In the genomic region with DNA sequence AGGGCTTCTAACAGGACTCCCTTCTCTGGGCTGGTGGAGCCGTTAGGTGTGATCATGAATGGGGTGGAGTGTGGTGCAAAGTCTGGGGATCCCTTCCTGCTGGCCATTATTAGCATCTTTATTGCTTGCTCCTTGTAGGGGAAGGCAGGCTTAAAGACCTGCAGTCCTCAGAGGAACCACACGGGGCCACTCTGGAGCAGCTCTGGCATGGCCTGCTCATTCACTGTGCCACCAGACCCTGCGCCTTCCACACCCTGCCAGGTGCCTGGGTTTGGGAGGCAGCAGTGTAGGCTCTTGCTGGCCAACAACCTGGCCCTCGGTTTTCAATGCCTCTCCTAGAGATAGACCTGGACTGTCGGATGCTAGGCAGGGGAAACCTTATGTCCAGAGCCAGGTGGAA, we compare ENCODE assay signal across 8 mouse cellular contexts. TPM values are rescaled to one million over a fixed set of nuclear protein-coding genes. Genes with fewer than 3 reads are reported as not detected.
DNase-seq lines count a peak whose midpoint lies in the region; ATAC-seq and TF ChIP-seq lines count a peak whose summit lies in the region.

No protein-coding gene starts in this region.

- 5% methylated on average over 5 of the region's 5 CpGs for WGBS in embryonic facial prominence, embryonic 15.5 days
- whole genome bisulfite sequencing in heart, embryonic 10.5 days, result 5% methylated on average over 5 of the region's 5 CpGs
- 5% methylated on average over 5 of the region's 5 CpGs for WGBS in kidney, embryonic 14.5 days
- 3% methylated on average over 5 of the region's 5 CpGs for WGBS in limb, embryonic 13.5 days
- WGBS in neural tube, embryonic 11.5 days, result 7% methylated on average over 5 of the region's 5 CpGs

- H3K9me3 ChIP-seq in embryonic facial prominence, embryonic 15.5 days (replicated peaks), result no peaks in the 10 kb centered on the region
- H3K9me3 ChIP-seq in heart, embryonic 10.5 days, result no peaks in the 10 kb centered on the region
- H3K9me3 ChIP-seq in kidney, embryonic 14.5 days (ENCODE audit: control insufficient read depth, low read length), result no peaks in the 10 kb centered on the region
- no peaks in the 10 kb centered on the region for H3K9me3 ChIP-seq in limb, embryonic 13.5 days
- H3K9me3 ChIP-seq in neural tube, embryonic 11.5 days (ENCODE audit: control insufficient read depth, low read length), result no peaks in the 10 kb centered on the region

- TF ChIP-seq CTCF in C2C12 (IDR thresholded peaks at IDR 0.05; ENCODE audit: control insufficient read depth, insufficient read depth, insufficient read length), result peak; percentile 78
- TF ChIP-seq CTCF in bone marrow macrophage, adult 2 months (IDR thresholded peaks at IDR 0.05; ENCODE audit: low read depth, low read length), result peak; percentile 37

- H3K27ac ChIP-seq in bone marrow macrophage, adult 2 months (ENCODE audit: insufficient read depth, low read depth, low read length), result no peak overlapping the region
- no peak overlapping the region for H3K27ac ChIP-seq in embryonic facial prominence, embryonic 15.5 days (replicated peaks)
- H3K27ac ChIP-seq in heart, embryonic 10.5 days, result no peak overlapping the region
- no peak overlapping the region for H3K27ac ChIP-seq in kidney, embryonic 14.5 days (ENCODE audit: low read depth, low read length)
- H3K27ac ChIP-seq in limb, embryonic 13.5 days, result no peak overlapping the region
- no peak overlapping the region for H3K27ac ChIP-seq in neural tube, embryonic 11.5 days (ENCODE audit: low read depth, low read length)

- DNase-seq in heart, embryonic 10.5 days (ENCODE audit: low spot score), result peak; percentile 84
- peak; percentile 89 for DNase-seq in neural tube, embryonic 11.5 days (ENCODE audit: low spot score)
- peak; percentile 5 to 37 for DNase-seq in thymus, postnatal 10 days (ENCODE audit: low spot score in 2 of 2)

- H3K79me3 ChIP-seq in C2C12 (ENCODE audit: low read depth), result no peaks in the 10 kb centered on the region

- peak; percentile 73 for ATAC-seq in embryonic facial prominence, embryonic 15.5 days (ENCODE audit: insufficient number of reproducible peaks, low FRiP score, low TSS enrichment, low read depth)
- ATAC-seq in kidney, embryonic 14.5 days (ENCODE audit: low FRiP score, low TSS enrichment), result peak; percentile 78
- peak; percentile 71 for ATAC-seq in limb, embryonic 13.5 days (ENCODE audit: low FRiP score, low read depth)
- ATAC-seq in neural tube, embryonic 11.5 days (ENCODE audit: insufficient read depth, low FRiP score, low TSS enrichment), result peak; percentile 84

- H3K27me3 ChIP-seq in C2C12 (ENCODE audit: control insufficient read depth, insufficient read depth, insufficient read length), result no peaks in the 10 kb centered on the region
- no peaks in the 10 kb centered on the region for H3K27me3 ChIP-seq in embryonic facial prominence, embryonic 15.5 days
- peaks cover 27% of the 10 kb centered on the region for H3K27me3 ChIP-seq in heart, embryonic 10.5 days (ENCODE audit: insufficient read depth, poor library complexity, severe bottlenecking)
- no peaks in the 10 kb centered on the region for H3K27me3 ChIP-seq in kidney, embryonic 14.5 days (ENCODE audit: control insufficient read depth, insufficient read depth, low read length)
- no peaks in the 10 kb centered on the region for H3K27me3 ChIP-seq in limb, embryonic 13.5 days
- H3K27me3 ChIP-seq in neural tube, embryonic 11.5 days (ENCODE audit: control insufficient read depth, insufficient read depth, low read length), result no peaks in the 10 kb centered on the region

- no peak overlapping the region for H3K9ac ChIP-seq in embryonic facial prominence, embryonic 15.5 days
- H3K9ac ChIP-seq in kidney, embryonic 14.5 days (ENCODE audit: low read depth, low read length), result no peak overlapping the region
- no peak overlapping the region for H3K9ac ChIP-seq in limb, embryonic 13.5 days
- H3K9ac ChIP-seq in neural tube, embryonic 11.5 days (ENCODE audit: low read length), result peak overlapping the region; percentile 10; the same call in 1 of the 2 replicates

- H3K4me1 ChIP-seq in bone marrow macrophage, adult 2 months (ENCODE audit: control insufficient read depth, insufficient read depth, low read length), result no peaks in the 10 kb centered on the region
- H3K4me1 ChIP-seq in embryonic facial prominence, embryonic 15.5 days, result peaks cover 24% of the 10 kb centered on the region
- peaks cover 43% of the 10 kb centered on the region for H3K4me1 ChIP-seq in heart, embryonic 10.5 days
- H3K4me1 ChIP-seq in kidney, embryonic 14.5 days (ENCODE audit: control insufficient read depth, insufficient read depth, low read length), result peaks cover 4% of the 10 kb centered on the region; the same call in 1 of the 2 replicates
- H3K4me1 ChIP-seq in limb, embryonic 13.5 days, result peaks cover 22% of the 10 kb centered on the region
- no peaks in the 10 kb centered on the region for H3K4me1 ChIP-seq in neural tube, embryonic 11.5 days (ENCODE audit: control insufficient read depth, insufficient read depth, low read length)

- no peak overlapping the region for H3ac ChIP-seq in C2C12 (ENCODE audit: control insufficient read depth, insufficient read length, low read depth)

- H3K36me3 ChIP-seq in C2C12 (ENCODE audit: control insufficient read depth, insufficient read depth), result no peaks in the 10 kb centered on the region
- no peaks in the 10 kb centered on the region for H3K36me3 ChIP-seq in embryonic facial prominence, embryonic 15.5 days
- no peaks in the 10 kb centered on the region for H3K36me3 ChIP-seq in heart, embryonic 10.5 days
- no peaks in the 10 kb centered on the region for H3K36me3 ChIP-seq in kidney, embryonic 14.5 days (ENCODE audit: control insufficient read depth, insufficient read depth, low read length)
- no peaks in the 10 kb centered on the region for H3K36me3 ChIP-seq in limb, embryonic 13.5 days
- H3K36me3 ChIP-seq in neural tube, embryonic 11.5 days (ENCODE audit: control insufficient read depth, insufficient read depth, low read length), result no peaks in the 10 kb centered on the region

- H3K4me2 ChIP-seq in embryonic facial prominence, embryonic 15.5 days (replicated peaks), result no peak overlapping the region
- no peak overlapping the region for H3K4me2 ChIP-seq in kidney, embryonic 14.5 days (replicated peaks; ENCODE audit: low read depth, low read length)
- no peak overlapping the region for H3K4me2 ChIP-seq in limb, embryonic 13.5 days (replicated peaks)
- H3K4me2 ChIP-seq in neural tube, embryonic 11.5 days (ENCODE audit: low read depth), result no peak overlapping the region

- TF ChIP-seq POLR2A in bone marrow macrophage, adult 2 months (IDR thresholded peaks at IDR 0.05; ENCODE audit: borderline replicate concordance, low read depth, low read length), result no peak

- H3K4me3 ChIP-seq in C2C12 (ENCODE audit: insufficient read depth, poor library complexity, severe bottlenecking), result no peak overlapping the region
- H3K4me3 ChIP-seq in bone marrow macrophage, adult 2 months (ENCODE audit: insufficient read depth, low read length), result no peak overlapping the region
- H3K4me3 ChIP-seq in embryonic facial prominence, embryonic 15.5 days (replicated peaks), result no peak overlapping the region
- no peak overlapping the region for H3K4me3 ChIP-seq in heart, embryonic 10.5 days
- no peak overlapping the region for H3K4me3 ChIP-seq in kidney, embryonic 14.5 days (ENCODE audit: low read length)
- no peak overlapping the region for H3K4me3 ChIP-seq in limb, embryonic 13.5 days
- no peak overlapping the region for H3K4me3 ChIP-seq in neural tube, embryonic 11.5 days (ENCODE audit: low read depth, low read length)

- H3K79me2 ChIP-seq in C2C12 (ENCODE audit: control insufficient read depth, insufficient read depth), result no peaks in the 10 kb centered on the region

TF ChIP-seq in C2C12, 6 proteins besides CTCF, POLR2A, EP300 and RAD21 (continues in another document):
- TF ChIP-seq MYOD1 (IDR thresholded peaks at IDR 0.05; ENCODE audit: control insufficient read depth, insufficient read length, low read depth) (no peak), USF1 (IDR thresholded peaks at IDR 0.05; ENCODE audit: low read depth) (no peak), MYOG (IDR thresholded peaks at IDR 0.05; ENCODE audit: control insufficient read depth, extremely low read depth, insufficient read length) (no peak), CEBPB (IDR thresholded peaks at IDR 0.05; ENCODE audit: low read depth) (no peak), MAX (IDR thresholded peaks at IDR 0.05) (no peak)

RNA-seq across cellular contexts. Expression of gene Eml1, which starts 7.0 kb away (rescaled TPM):
- polyA plus RNA-seq in C2C12 (2012; fragmentation: generic; extraction: Trizol), result 45.2 TPM
- polyA plus RNA-seq in bone marrow macrophage, adult 2 months (2012; ENCODE audit: insufficient read depth, insufficient read length, missing spikeins), result 0.38 and 0.65 TPM in 2 replicates
- polyA plus RNA-seq in embryonic facial prominence, embryonic 15.5 days (2015; fragmentation: Nextera tagmentation; extraction: Ambion mirVana), result 58.2 and 64.7 TPM in 2 replicates
- 47.0 and 50.4 TPM in 2 replicates for polyA plus RNA-seq in heart, embryonic 10.5 days (2016; fragmentation: Nextera tagmentation; extraction: Ambion mirVana)
- polyA plus RNA-seq in kidney, embryonic 14.5 days (2014; fragmentation: Nextera tagmentation; extraction: Ambion mirVana), result 31.3 and 56.5 TPM in 2 replicates
- polyA plus RNA-seq in limb, embryonic 13.5 days (2015; fragmentation: Nextera tagmentation; extraction: Ambion mirVana), result 36.5 and 41.9 TPM in 2 replicates
- 138 and 164 TPM in 2 replicates for polyA plus RNA-seq in neural tube, embryonic 11.5 days (2014; fragmentation: Nextera tagmentation; extraction: Ambion mirVana)

RNA-seq across cellular contexts. Expression of gene Cyp46a1, which starts 29.6 kb away (rescaled TPM):
- polyA plus RNA-seq in C2C12 (2012; fragmentation: generic; extraction: Trizol), result 0.67 TPM
- 0.36 TPM in 1 of 2 replicates, not detected in the other for polyA plus RNA-seq in bone marrow macrophage, adult 2 months (2012; ENCODE audit: insufficient read depth, insufficient read length, missing spikeins)
- 9.5 and 10.4 TPM in 2 replicates for polyA plus RNA-seq in embryonic facial prominence, embryonic 15.5 days (2015; fragmentation: Nextera tagmentation; extraction: Ambion mirVana)
- 4.4 and 5.9 TPM in 2 replicates for polyA plus RNA-seq in heart, embryonic 10.5 days (2016; fragmentation: Nextera tagmentation; extraction: Ambion mirVana)
- 4.7 and 5.8 TPM in 2 replicates for polyA plus RNA-seq in kidney, embryonic 14.5 days (2014; fragmentation: Nextera tagmentation; extraction: Ambion mirVana)
- 7.2 and 8.8 TPM in 2 replicates for polyA plus RNA-seq in limb, embryonic 13.5 days (2015; fragmentation: Nextera tagmentation; extraction: Ambion mirVana)
- 8.5 and 10.6 TPM in 2 replicates for polyA plus RNA-seq in neural tube, embryonic 11.5 days (2014; fragmentation: Nextera tagmentation; extraction: Ambion mirVana)

RNA-seq across cellular contexts. Expression of gene Hhipl1, which starts 57.7 kb away (rescaled TPM):
- polyA plus RNA-seq in C2C12 (2012; fragmentation: generic; extraction: Trizol), result 1.6 TPM
- polyA plus RNA-seq in bone marrow macrophage, adult 2 months (2012; ENCODE audit: insufficient read depth, insufficient read length, missing spikeins), result not detected in 2 replicates
- polyA plus RNA-seq in embryonic facial prominence, embryonic 15.5 days (2015; fragmentation: Nextera tagmentation; extraction: Ambion mirVana), result 0.62 and 0.67 TPM in 2 replicates
- 0.28 and 0.64 TPM in 2 replicates for polyA plus RNA-seq in heart, embryonic 10.5 days (2016; fragmentation: Nextera tagmentation; extraction: Ambion mirVana)
- 0.27 and 0.61 TPM in 2 replicates for polyA plus RNA-seq in kidney, embryonic 14.5 days (2014; fragmentation: Nextera tagmentation; extraction: Ambion mirVana)
- polyA plus RNA-seq in limb, embryonic 13.5 days (2015; fragmentation: Nextera tagmentation; extraction: Ambion mirVana), result 0.83 and 1.1 TPM in 2 replicates
- polyA plus RNA-seq in neural tube, embryonic 11.5 days (2014; fragmentation: Nextera tagmentation; extraction: Ambion mirVana), result 1.0 TPM in 2 replicates

Comparison
In these comparisons a context has a peak if more than half of its experiments do, and no peak if none do; other contexts are left out.
1. DNase-seq: peak in every context shown above with its lines; median percentile 89 in neural tube, embryonic 11.5 days; 84 in heart, embryonic 10.5 days; 21 in thymus, postnatal 10 days.
2. RNA of gene Eml1, which starts 7.0 kb away (polyA plus RNA-seq): 138 to 164 TPM in neural tube, embryonic 11.5 days, 58.2 to 64.7 TPM in embryonic facial prominence, embryonic 15.5 days, 31.3 to 56.5 TPM in kidney, embryonic 14.5 days, 47.0 to 50.4 TPM in heart, embryonic 10.5 days, 45.2 TPM in C2C12 (single experiment) and 36.5 to 41.9 TPM in limb, embryonic 13.5 days; 0.38 to 0.65 TPM in bone marrow macrophage, adult 2 months; every median in the first group is over 10 times any median in the second.
3. Peak in every context shown above with its lines, with median percentiles within 50 percentile points of each other: ATAC-seq.